8 mouse cellular contexts compared by ENCODE assay signal in genomic region chr6:39419851-39420721, GRCm38 (mm10). TPM values are rescaled to one million over a fixed set of nuclear protein-coding genes. Genes with fewer than 3 reads are reported as not detected.
DNase-seq lines count a peak whose midpoint lies in the region; ATAC-seq and TF ChIP-seq lines count a peak whose summit lies in the region.

Gene Mkrn1 (minus strand): TSS chr6:39420462.

- under 1% methylated on average over 80 of the region's 82 CpGs for WGBS in forebrain, embryonic 15.5 days
- under 1% methylated on average over 78 of the region's 82 CpGs for WGBS in lung, adult 2 months

- peak within 1 kb of the TSS; percentile 92 for H3K4me3 ChIP-seq in forebrain, embryonic 15.5 days
- peak within 1 kb of the TSS; percentile 64 for H3K4me3 ChIP-seq in lung, adult 2 months (replicated peaks; ENCODE audit: extremely low read depth, low read depth, low read length)

- TF ChIP-seq POLR2A in lung, adult 2 months (IDR thresholded peaks at IDR 0.05; ENCODE audit: borderline replicate concordance, extremely low read depth, low read depth, low read length): peak; percentile 62; the same call in 1 of the 2 replicates

- H3K36me3 ChIP-seq in forebrain, embryonic 15.5 days: no peaks in the 10 kb centered on the region

- H3K4me1 ChIP-seq in forebrain, embryonic 15.5 days: peaks cover 16% of the 10 kb centered on the region
- no peaks in the 10 kb centered on the region for H3K4me1 ChIP-seq in lung, adult 2 months (ENCODE audit: control insufficient read depth, insufficient read depth, low read length)

- intact Hi-C loops in heart, postnatal 25 days (cut with DNase I): loop anchor here (5.0 kb wide), 1 partner anchor 147 kb away; no protein-coding TSS in a partner anchor

- no peaks in the 10 kb centered on the region for H3K27me3 ChIP-seq in forebrain, embryonic 15.5 days

- peak within 1 kb of the TSS; percentile 61 for H3K4me2 ChIP-seq in forebrain, embryonic 15.5 days (replicated peaks)

- peak; percentile 99 for DNase-seq in ES-CJ7 (ENCODE audit: low read depth, low spot score)
- peak; percentile 88 for DNase-seq in cerebellum, adult 11 months
- DNase-seq in heart, postnatal 25 days (ENCODE audit: low spot score): peak; percentile 51
- DNase-seq in layer of hippocampus, adult 18-20 months (ENCODE audit: low spot score in 2 of 2): peak; percentile 78 to 82
- DNase-seq in lung, adult 2 months: peak; percentile 84
- peak; percentile 63 to 77 for DNase-seq in thymus, adult 18-20 months

- peak; percentile 97 for ATAC-seq in forebrain, embryonic 15.5 days (replicated peaks)
- ATAC-seq in neutrophil, adult 5-6 weeks (ENCODE audit: extremely low read depth, insufficient number of reproducible peaks, low FRiP score, poor library complexity, severe bottlenecking): peak; percentile 84

- no peak for TF ChIP-seq CTCF in lung, adult 2 months (IDR thresholded peaks at IDR 0.05; ENCODE audit: insufficient read depth, low read length)

- peak within 1 kb of the TSS; percentile 97 for H3K27ac ChIP-seq in forebrain, embryonic 15.5 days (replicated peaks)

- no peaks in the 10 kb centered on the region for H3K9me3 ChIP-seq in forebrain, embryonic 15.5 days

- H3K9ac ChIP-seq in forebrain, embryonic 15.5 days (replicated peaks): peak within 1 kb of the TSS; percentile 88

RNA-seq across cellular contexts. Expression of gene Mkrn1, which starts in this region (rescaled TPM):
- 220 and 247 TPM in 2 replicates for polyA plus RNA-seq in forebrain, embryonic 15.5 days (2015; fragmentation: Nextera tagmentation; extraction: Ambion mirVana)
- 100 to 1,000 TPM in 1 of 2 experiments, 10 to 100 TPM in 1; 67.0 to 107 TPM for total RNA-seq in heart, postnatal 25 days (2021)
- total RNA-seq in layer of hippocampus, adult 18-20 months (2021): 100 to 1,000 TPM; 113 to 118 TPM
- 35.8 TPM in 2 replicates for polyA plus RNA-seq in lung, adult 2 months (2012; rRNA removed)
- total RNA-seq in neutrophil, adult 5-6 weeks (2017): 246 and 268 TPM in 2 replicates

Comparison
In these comparisons a context has a peak if more than half of its experiments do, and no peak if none do; other contexts are left out.
1. Peak in every context shown above with its lines: DNase-seq, ATAC-seq, H3K4me3 ChIP-seq and H3K27ac ChIP-seq.